Comparison of ENCODE assay signal across 8 mouse cellular contexts in genomic region chr5:76952112-76953040, GRCm38 (mm10). TPM values are rescaled to one million over a fixed set of nuclear protein-coding genes. Genes with fewer than 3 reads are reported as not detected.
DNase-seq lines count a peak whose midpoint lies in the region; ATAC-seq and TF ChIP-seq lines count a peak whose summit lies in the region.

No protein-coding gene starts in this region.

- no peaks in the 10 kb centered on the region for H3K9me3 ChIP-seq in erythroblast, embryonic 14.5 days (ENCODE audit: control insufficient read depth, low read length)
- H3K9me3 ChIP-seq in heart, embryonic 15.5 days (replicated peaks), result no peaks in the 10 kb centered on the region
- H3K9me3 ChIP-seq in liver, postnatal 0 days (ENCODE audit: low read length), result no peaks in the 10 kb centered on the region

- no peaks in the 10 kb centered on the region for H3K27me3 ChIP-seq in erythroblast, embryonic 14.5 days (ENCODE audit: control insufficient read depth)
- H3K27me3 ChIP-seq in heart, embryonic 15.5 days, result no peaks in the 10 kb centered on the region
- no peaks in the 10 kb centered on the region for H3K27me3 ChIP-seq in liver, postnatal 0 days (ENCODE audit: insufficient read depth, low read length)

- peak overlapping the region; percentile 93 for H3K4me2 ChIP-seq in heart, embryonic 15.5 days
- H3K4me2 ChIP-seq in liver, postnatal 0 days (ENCODE audit: low read depth, low read length), result peak overlapping the region; percentile 97

- H3K27ac ChIP-seq in heart, embryonic 15.5 days, result peak overlapping the region; percentile 95
- H3K27ac ChIP-seq in liver, postnatal 0 days (ENCODE audit: low read depth), result peak overlapping the region; percentile 92

- peaks cover 56% of the 10 kb centered on the region for H3K36me3 ChIP-seq in erythroblast, embryonic 14.5 days (ENCODE audit: control insufficient read depth)
- H3K36me3 ChIP-seq in heart, embryonic 15.5 days, result peaks cover 14% of the 10 kb centered on the region
- H3K36me3 ChIP-seq in liver, postnatal 0 days (replicated peaks; ENCODE audit: insufficient read depth, low read length), result peaks cover 17% of the 10 kb centered on the region

- peaks cover 70% of the 10 kb centered on the region for H3K4me1 ChIP-seq in erythroblast, embryonic 14.5 days (ENCODE audit: control insufficient read depth)
- peaks cover 43% of the 10 kb centered on the region for H3K4me1 ChIP-seq in heart, embryonic 15.5 days (replicated peaks)
- peaks cover 54% of the 10 kb centered on the region for H3K4me1 ChIP-seq in liver, postnatal 0 days (ENCODE audit: insufficient read depth)

- 11% methylated on average over 7 of the region's 7 CpGs for WGBS in heart, embryonic 15.5 days
- WGBS in liver, postnatal 0 days (ENCODE audit: insufficient replicate concordance), result 5% methylated on average over 7 of the region's 7 CpGs

- peak; percentile 47 for DNase-seq in ES-CJ7 (ENCODE audit: low read depth, low spot score)
- DNase-seq in liver, postnatal 0 days, result no peak
- no peak for DNase-seq in gastrocnemius, postnatal 25 days
- DNase-seq in left cerebral cortex, adult 9 months (ENCODE audit: low spot score in 2 of 2), result no peak

- peak overlapping the region; percentile 84 for H3K4me3 ChIP-seq in erythroblast, embryonic 14.5 days (replicated peaks)
- H3K4me3 ChIP-seq in heart, embryonic 15.5 days, result peak overlapping the region; percentile 93
- peak overlapping the region; percentile 66 for H3K4me3 ChIP-seq in liver, postnatal 0 days (ENCODE audit: low read depth, low read length)

- TF ChIP-seq CTCF in liver, postnatal 0 days (IDR thresholded peaks at IDR 0.05; ENCODE audit: low read depth), result no peak

- ATAC-seq in erythroblast, adult 5-6 weeks (replicated peaks; ENCODE audit: low FRiP score, poor library complexity, severe bottlenecking), result no peak
- no peak for ATAC-seq in heart, embryonic 15.5 days (replicated peaks; ENCODE audit: insufficient number of reproducible peaks, insufficient read depth, low FRiP score, low read depth)
- no peak for ATAC-seq in liver, postnatal 0 days
- no peak for ATAC-seq in granulocyte monocyte progenitor cell, adult 5-6 weeks (replicated peaks; ENCODE audit: poor library complexity, severe bottlenecking)

- peak overlapping the region; percentile 84 for H3K9ac ChIP-seq in heart, embryonic 15.5 days
- peak overlapping the region; percentile 76 for H3K9ac ChIP-seq in liver, postnatal 0 days (replicated peaks)

- TF ChIP-seq EP300 in liver, postnatal 0 days (IDR thresholded peaks at IDR 0.05; ENCODE audit: low read depth), result no peak

RNA-seq across cellular contexts. Expression of gene Ppat, which starts 1.0 kb away (rescaled TPM):
- 0.37 and 0.49 TPM in 2 replicates for polyA plus RNA-seq in erythroblast, embryonic 14.5 days (2012)
- total RNA-seq in erythroblast, adult 5-6 weeks (2015; ENCODE audit: low replicate concordance), result 9.8 and 13.3 TPM in 2 replicates
- 12.0 and 12.8 TPM in 2 replicates for total RNA-seq in erythroblast, adult 5-6 weeks (2017; ENCODE audit: low replicate concordance)
- polyA plus RNA-seq in heart, embryonic 15.5 days (2015; fragmentation: Nextera tagmentation; extraction: Ambion mirVana), result 18.4 and 22.7 TPM in 2 replicates
- polyA plus RNA-seq in liver, postnatal 0 days (2015; fragmentation: Nextera tagmentation; extraction: Ambion mirVana), result 14.9 and 17.6 TPM in 2 replicates
- 45.5 and 46.1 TPM in 2 replicates for total RNA-seq in granulocyte monocyte progenitor cell, adult 5-6 weeks (2014; fragmentation: Nextera tagmentation)
- 73.6 and 87.8 TPM in 2 replicates for total RNA-seq in granulocyte monocyte progenitor cell, adult 5-6 weeks (2017)
- 10 to 100 TPM; 17.7 to 18.7 TPM for total RNA-seq in gastrocnemius, postnatal 25 days (2021)

RNA-seq across cellular contexts. Expression of gene Paics, which starts 1.3 kb away (rescaled TPM):
- 5.0 and 5.7 TPM in 2 replicates for polyA plus RNA-seq in erythroblast, embryonic 14.5 days (2012)
- total RNA-seq in erythroblast, adult 5-6 weeks (2015; ENCODE audit: low replicate concordance), result 72.1 and 74.2 TPM in 2 replicates
- 55.9 and 80.4 TPM in 2 replicates for total RNA-seq in erythroblast, adult 5-6 weeks (2017; ENCODE audit: low replicate concordance)
- polyA plus RNA-seq in heart, embryonic 15.5 days (2015; fragmentation: Nextera tagmentation; extraction: Ambion mirVana), result 208 and 244 TPM in 2 replicates
- 95.3 and 111 TPM in 2 replicates for polyA plus RNA-seq in liver, postnatal 0 days (2015; fragmentation: Nextera tagmentation; extraction: Ambion mirVana)
- 266 and 303 TPM in 2 replicates for total RNA-seq in granulocyte monocyte progenitor cell, adult 5-6 weeks (2014; fragmentation: Nextera tagmentation)
- 463 and 482 TPM in 2 replicates for total RNA-seq in granulocyte monocyte progenitor cell, adult 5-6 weeks (2017)
- total RNA-seq in gastrocnemius, postnatal 25 days (2021), result 100 to 1,000 TPM; 110 to 117 TPM

RNA-seq across cellular contexts. Expression of gene Srp72, which starts 22.1 kb away (rescaled TPM):
- 3.4 and 8.2 TPM in 2 replicates for polyA plus RNA-seq in erythroblast, embryonic 14.5 days (2012)
- total RNA-seq in erythroblast, adult 5-6 weeks (2015; ENCODE audit: low replicate concordance), result 26.3 and 35.1 TPM in 2 replicates
- 40.6 and 45.2 TPM in 2 replicates for total RNA-seq in erythroblast, adult 5-6 weeks (2017; ENCODE audit: low replicate concordance)
- polyA plus RNA-seq in heart, embryonic 15.5 days (2015; fragmentation: Nextera tagmentation; extraction: Ambion mirVana), result 41.2 and 59.1 TPM in 2 replicates
- polyA plus RNA-seq in liver, postnatal 0 days (2015; fragmentation: Nextera tagmentation; extraction: Ambion mirVana), result 34.4 TPM in 2 replicates
- total RNA-seq in granulocyte monocyte progenitor cell, adult 5-6 weeks (2014; fragmentation: Nextera tagmentation), result 188 and 189 TPM in 2 replicates
- total RNA-seq in granulocyte monocyte progenitor cell, adult 5-6 weeks (2017), result 145 and 146 TPM in 2 replicates
- total RNA-seq in gastrocnemius, postnatal 25 days (2021), result 10 to 100 TPM; 51.3 to 53.1 TPM

RNA-seq across cellular contexts. Expression of gene Aasdh, which starts 47.1 kb away (rescaled TPM):
- 0.01 and 0.08 TPM in 2 replicates for polyA plus RNA-seq in erythroblast, embryonic 14.5 days (2012)
- 4.2 TPM in 2 replicates for total RNA-seq in erythroblast, adult 5-6 weeks (2015; ENCODE audit: low replicate concordance)
- 3.6 and 13.5 TPM in 2 replicates for total RNA-seq in erythroblast, adult 5-6 weeks (2017; ENCODE audit: low replicate concordance)
- 13.9 and 14.1 TPM in 2 replicates for polyA plus RNA-seq in heart, embryonic 15.5 days (2015; fragmentation: Nextera tagmentation; extraction: Ambion mirVana)
- 5.1 and 5.3 TPM in 2 replicates for polyA plus RNA-seq in liver, postnatal 0 days (2015; fragmentation: Nextera tagmentation; extraction: Ambion mirVana)
- 18.1 and 33.9 TPM in 2 replicates for total RNA-seq in granulocyte monocyte progenitor cell, adult 5-6 weeks (2014; fragmentation: Nextera tagmentation)
- 21.9 and 38.7 TPM in 2 replicates for total RNA-seq in granulocyte monocyte progenitor cell, adult 5-6 weeks (2017)
- total RNA-seq in gastrocnemius, postnatal 25 days (2021), result 1 to 10 TPM; 7.3 to 7.8 TPM

RNA-seq across cellular contexts. Expression of gene Arl9, which starts 51.5 kb away (rescaled TPM):
- not detected in 2 replicates for polyA plus RNA-seq in erythroblast, embryonic 14.5 days (2012)
- total RNA-seq in erythroblast, adult 5-6 weeks (2015; ENCODE audit: low replicate concordance), result not detected in 2 replicates
- not detected in 2 replicates for total RNA-seq in erythroblast, adult 5-6 weeks (2017; ENCODE audit: low replicate concordance)
- not detected in 2 replicates for polyA plus RNA-seq in heart, embryonic 15.5 days (2015; fragmentation: Nextera tagmentation; extraction: Ambion mirVana)
- polyA plus RNA-seq in liver, postnatal 0 days (2015; fragmentation: Nextera tagmentation; extraction: Ambion mirVana), result 0.22 TPM in 2 replicates
- 2.3 TPM in 1 of 2 replicates, not detected in the other for total RNA-seq in granulocyte monocyte progenitor cell, adult 5-6 weeks (2014; fragmentation: Nextera tagmentation)
- total RNA-seq in granulocyte monocyte progenitor cell, adult 5-6 weeks (2017), result not detected in 2 replicates
- total RNA-seq in gastrocnemius, postnatal 25 days (2021), result not detected
